Mouse (Mus musculus): ENCODE data around the gene Chst14. TPM values are rescaled to one million over a fixed set of nuclear protein-coding genes. Genes with fewer than 3 reads are reported as not detected.

Chst14 gene
- 4.7 and 5.1 TPM in 2 replicates for polyA plus RNA-seq (2012; rRNA removed)

DNA sequence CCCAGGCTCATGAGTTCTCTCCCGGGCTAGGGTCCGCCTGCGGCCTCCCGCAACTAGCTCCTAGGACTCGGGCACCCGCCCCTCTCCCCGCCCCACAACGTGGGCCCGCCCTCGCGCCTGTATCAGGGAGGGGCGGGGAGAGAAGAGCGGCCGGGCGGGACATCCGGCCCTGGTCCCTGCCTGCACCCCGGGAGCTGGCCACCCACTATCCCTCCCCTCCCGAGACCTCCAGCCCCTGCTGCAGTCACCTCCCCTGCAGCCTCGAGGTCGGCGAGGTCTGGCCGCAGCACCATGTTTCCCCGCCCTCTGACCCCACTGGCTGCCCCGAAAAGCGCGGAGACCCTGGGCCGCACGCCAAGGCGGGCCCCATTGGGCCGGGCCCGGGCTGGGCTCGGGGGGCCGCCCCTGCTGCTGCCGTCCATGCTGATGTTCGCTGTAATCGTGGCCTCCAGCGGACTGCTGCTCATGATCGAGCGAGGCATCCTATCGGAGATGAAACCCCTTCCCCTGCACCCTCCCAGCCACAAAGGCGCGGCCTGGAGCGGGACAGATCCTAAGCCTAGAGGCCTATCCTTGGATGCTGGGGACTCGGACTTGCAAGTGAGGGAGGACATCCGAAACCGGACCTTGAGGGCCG lies at the start of gene Chst14:
TSS of gene Chst14 (plus strand) at position 136 of the 637 bp plus-strand sequence.

DNA sequence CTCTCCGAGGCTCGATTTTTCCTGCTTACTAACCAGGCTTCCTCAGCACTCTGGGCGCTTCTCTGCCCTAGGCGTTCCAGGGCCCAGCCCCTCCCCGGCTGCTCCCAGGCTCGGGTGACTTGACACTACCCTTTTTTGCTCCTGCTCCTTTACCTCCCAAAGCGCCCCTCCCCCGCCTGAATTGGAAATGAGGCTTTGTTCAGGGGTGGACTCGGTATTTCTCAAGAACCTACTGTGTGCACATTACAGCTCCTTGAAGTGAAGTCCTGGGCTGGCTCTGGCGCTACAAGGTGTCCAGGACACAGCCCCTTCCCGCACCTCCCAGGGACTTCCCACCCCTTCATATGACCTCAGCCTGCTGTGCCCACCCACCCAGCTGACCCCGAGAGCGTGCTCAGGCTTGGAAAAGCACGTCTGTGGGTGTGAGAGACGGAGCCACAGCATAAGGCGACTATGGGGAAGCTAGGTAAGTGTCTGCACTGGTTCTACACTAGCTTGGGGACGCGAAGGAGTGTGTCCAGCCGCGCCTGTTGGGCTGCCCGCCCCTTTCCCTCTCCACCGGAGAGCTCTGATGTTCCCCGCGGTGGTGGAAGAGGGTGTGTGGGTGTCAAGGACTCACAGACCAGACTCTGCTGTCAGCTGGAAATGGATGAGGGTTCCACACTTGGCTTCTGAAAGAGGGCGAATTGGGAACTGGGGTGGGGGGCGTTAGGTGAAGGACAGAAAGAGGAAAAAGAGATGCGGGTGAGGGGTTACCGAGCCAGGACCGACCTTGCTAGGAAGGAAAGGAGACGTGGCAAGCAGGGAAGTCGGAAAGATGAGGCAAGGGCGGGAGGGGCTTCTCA lies 26.1 kb upstream of the Chst14 start, which contains the start of gene Bahd1:
TSS of gene Bahd1 (plus strand) at position 397 of the 845 bp plus-strand sequence.

Other genes starting within 250 kb of the Chst14 start
- 0.08 and 0.17 TPM in 2 replicates for gene Ankrd63, start 222.5 kb upstream of the Chst14 start, polyA plus RNA-seq (2012; rRNA removed)
- 4.8 and 7.0 TPM in 2 replicates for gene Plcb2, start 198.1 kb upstream of the Chst14 start, polyA plus RNA-seq (2012; rRNA removed)
- 4.7 and 5.1 TPM in 2 replicates for gene Inafm2, start 180.7 kb upstream of the Chst14 start, polyA plus RNA-seq (2012; rRNA removed)
- gene Ccdc9b, start 163.8 kb upstream of the Chst14 start, polyA plus RNA-seq (2012; rRNA removed): 0.90 and 1.00 TPM in 2 replicates
- not detected in 2 replicates for gene Phgr1, start 153.7 kb upstream of the Chst14 start, polyA plus RNA-seq (2012; rRNA removed)
- gene Disp2, start 146.8 kb upstream of the Chst14 start, polyA plus RNA-seq (2012; rRNA removed): 0.10 and 0.11 TPM in 2 replicates
- gene Knstrn, start 112.5 kb upstream of the Chst14 start, polyA plus RNA-seq (2012; rRNA removed): 24.7 and 25.4 TPM in 2 replicates
- 66.9 and 78.6 TPM in 2 replicates for gene Ivd, start 64.5 kb upstream of the Chst14 start, polyA plus RNA-seq (2012; rRNA removed)
- 4.2 and 5.0 TPM in 2 replicates for gene Bahd1, start 26.1 kb upstream of the Chst14 start, polyA plus RNA-seq (2012; rRNA removed)
- 6.6 and 6.8 TPM in 2 replicates for gene Ccdc32, start 102.9 kb downstream of the Chst14 start, polyA plus RNA-seq (2012; rRNA removed)
- 2.4 and 2.5 TPM in 2 replicates for gene Rpusd2, start 108.3 kb downstream of the Chst14 start, polyA plus RNA-seq (2012; rRNA removed)
- 2.6 and 3.0 TPM in 2 replicates for gene Knl1, start 120.6 kb downstream of the Chst14 start, polyA plus RNA-seq (2012; rRNA removed)
- 9.2 and 10.7 TPM in 2 replicates for gene Rad51, start 186.3 kb downstream of the Chst14 start, polyA plus RNA-seq (2012; rRNA removed)
- gene Rmdn3, start 230.5 kb downstream of the Chst14 start, polyA plus RNA-seq (2012; rRNA removed): 19.7 and 22.1 TPM in 2 replicates
- 92.5 and 95.7 TPM in 2 replicates for gene Gchfr, start 241.3 kb downstream of the Chst14 start, polyA plus RNA-seq (2012; rRNA removed)
- gene Gm14137, start 248.0 kb downstream of the Chst14 start, polyA plus RNA-seq (2012; rRNA removed): 0.01 TPM in 2 replicates

Measured in liver, embryonic 18 days (tissue).